Mouse (Mus musculus) lung, adult 18-20 months (tissue): Measurements from ENCODE around the gene Man1a.

ENCODE experiments used
- DNase-seq, 2 experiments: peaks; one replicate each; pipeline ENCODE4 v3.0.0; 2022; ENCODE audit warnings: mixed read lengths in 2 of 2

The Man1a gene

GRCm38 (mm10) chr10:54076420-54076819, at the start of gene Man1a:
Gene Man1a (minus strand): TSS chr10:54076609.
- peak; percentile 23 to 41 for DNase-seq

- peak; percentile 1 to 8 for DNase-seq
These were observed 45.4 kb upstream of the Man1a start for GRCm38 (mm10) chr10:54121816-54122215.

- DNase-seq = no peak
These were observed 44.0 kb upstream of the Man1a start for GRCm38 (mm10) chr10:54120375-54120774.

DNA sequence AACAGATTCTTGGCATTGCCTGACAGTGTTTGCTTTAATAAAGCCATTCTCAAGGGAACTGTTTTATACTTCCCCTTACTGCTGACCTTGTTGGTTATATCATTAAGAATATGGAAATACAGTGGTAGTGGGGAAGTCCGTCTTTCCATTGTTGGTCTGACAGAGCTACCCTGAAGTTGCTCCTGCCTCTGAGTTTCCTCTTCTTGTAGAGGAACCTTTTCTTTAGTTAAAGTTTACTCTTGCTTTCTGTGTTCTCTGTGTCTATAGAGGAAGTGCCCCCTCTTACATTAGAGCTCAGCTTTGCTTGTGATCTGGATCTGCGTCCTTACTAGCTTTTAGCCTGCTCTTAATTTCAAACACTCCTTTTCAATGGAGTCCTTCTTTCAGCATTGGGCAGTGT, 42.9 kb upstream of the Man1a start:
- peak; percentile 3 to 5 for DNase-seq

- DNase-seq = no peak
These were observed 42.0 kb upstream of the Man1a start for GRCm38 (mm10) chr10:54118223-54118912.

GRCm38 (mm10) chr10:54117763-54118162, 41.4 kb upstream of the Man1a start:
- DNase-seq = peak; percentile 50 to 67

DNA sequence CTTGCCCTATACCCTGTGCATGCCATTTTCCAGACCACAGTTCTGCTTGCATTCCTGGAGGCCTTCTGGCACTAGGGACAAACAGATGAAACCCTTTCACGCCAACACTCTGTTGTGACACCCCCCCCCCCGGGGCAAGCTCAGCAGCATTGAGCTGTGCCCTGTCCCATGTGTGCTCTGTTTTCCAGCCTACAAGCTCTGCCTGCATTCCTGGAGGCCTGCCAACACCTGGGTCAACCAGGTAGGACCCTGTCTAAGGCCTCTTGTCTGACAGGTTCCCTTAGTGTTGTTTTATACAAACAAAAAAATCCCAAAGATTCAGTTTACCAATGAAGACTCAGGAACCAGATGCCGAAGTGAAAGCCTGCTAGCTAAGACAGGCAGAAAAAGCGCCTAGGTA, 27.3 kb upstream of the Man1a start:
- DNase-seq = no peak

GRCm38 (mm10) chr10:54092081-54092480, 15.7 kb upstream of the Man1a start:
- no peak for DNase-seq

GRCm38 (mm10) chr10:54089923-54090322, 13.5 kb upstream of the Man1a start:
- DNase-seq = no peak

DNA sequence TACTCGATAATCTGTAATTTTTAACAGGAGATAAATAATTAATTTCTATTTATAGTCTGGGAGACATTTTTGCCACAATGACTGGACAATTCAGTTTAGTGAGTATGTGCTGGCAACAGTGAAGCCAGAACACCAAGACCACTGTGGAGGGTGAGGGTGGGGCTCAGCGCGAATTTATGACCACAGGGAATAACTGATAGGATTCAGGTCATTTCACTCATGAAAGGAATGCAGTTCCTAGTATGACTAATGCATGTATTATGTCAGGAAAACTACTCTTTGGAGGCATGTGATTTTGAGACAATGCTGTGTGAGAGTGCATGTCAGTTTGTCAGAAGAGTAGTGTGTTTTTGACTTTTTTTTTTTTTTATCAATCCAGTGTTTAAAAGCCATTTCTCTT, 10.9 kb upstream of the Man1a start:
- DNase-seq = no peak

DNA sequence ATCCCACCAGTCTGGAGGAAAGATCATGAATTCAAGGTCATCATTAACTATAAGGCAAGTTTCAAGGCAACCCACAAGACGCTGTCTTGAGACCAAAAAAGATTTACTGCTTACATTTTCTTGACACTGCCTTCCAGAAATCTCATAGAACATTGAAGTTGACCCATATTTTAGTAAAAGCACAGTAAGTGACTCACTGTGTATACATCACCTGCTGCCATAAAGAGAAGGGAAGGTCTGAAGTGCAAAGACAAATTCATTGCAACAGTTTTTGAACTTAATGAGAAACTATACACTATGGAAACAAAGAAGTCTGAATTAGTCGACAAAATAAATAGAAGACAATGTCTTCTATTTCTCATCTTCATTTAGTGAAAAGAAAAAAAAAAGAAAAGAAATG, 8.7 kb upstream of the Man1a start:
- no peak for DNase-seq

DNA sequence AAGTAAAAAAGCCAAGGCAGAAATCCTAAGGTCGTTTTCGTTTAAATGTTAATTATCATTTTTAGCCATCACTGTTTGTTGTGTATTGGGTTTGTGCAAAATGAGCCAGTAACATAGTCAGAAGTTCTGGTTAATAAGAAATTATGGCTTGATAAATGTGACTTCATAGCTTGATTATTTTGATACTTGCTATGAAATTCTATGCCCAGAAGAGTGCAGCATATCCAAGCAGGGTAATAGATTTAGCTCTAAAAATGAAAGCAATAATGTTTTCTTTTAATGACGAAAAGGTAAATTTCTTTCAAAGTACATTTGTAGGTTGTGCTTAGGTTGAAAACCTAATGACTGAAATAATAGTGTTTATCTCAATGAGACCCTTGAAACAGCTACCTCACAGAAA, 596 bp upstream of the Man1a start:
- no peak for DNase-seq

- DNase-seq = peak; percentile 96 to 97
These were observed 883 bp downstream of the Man1a start for GRCm38 (mm10) chr10:54075441-54076010.

DNA sequence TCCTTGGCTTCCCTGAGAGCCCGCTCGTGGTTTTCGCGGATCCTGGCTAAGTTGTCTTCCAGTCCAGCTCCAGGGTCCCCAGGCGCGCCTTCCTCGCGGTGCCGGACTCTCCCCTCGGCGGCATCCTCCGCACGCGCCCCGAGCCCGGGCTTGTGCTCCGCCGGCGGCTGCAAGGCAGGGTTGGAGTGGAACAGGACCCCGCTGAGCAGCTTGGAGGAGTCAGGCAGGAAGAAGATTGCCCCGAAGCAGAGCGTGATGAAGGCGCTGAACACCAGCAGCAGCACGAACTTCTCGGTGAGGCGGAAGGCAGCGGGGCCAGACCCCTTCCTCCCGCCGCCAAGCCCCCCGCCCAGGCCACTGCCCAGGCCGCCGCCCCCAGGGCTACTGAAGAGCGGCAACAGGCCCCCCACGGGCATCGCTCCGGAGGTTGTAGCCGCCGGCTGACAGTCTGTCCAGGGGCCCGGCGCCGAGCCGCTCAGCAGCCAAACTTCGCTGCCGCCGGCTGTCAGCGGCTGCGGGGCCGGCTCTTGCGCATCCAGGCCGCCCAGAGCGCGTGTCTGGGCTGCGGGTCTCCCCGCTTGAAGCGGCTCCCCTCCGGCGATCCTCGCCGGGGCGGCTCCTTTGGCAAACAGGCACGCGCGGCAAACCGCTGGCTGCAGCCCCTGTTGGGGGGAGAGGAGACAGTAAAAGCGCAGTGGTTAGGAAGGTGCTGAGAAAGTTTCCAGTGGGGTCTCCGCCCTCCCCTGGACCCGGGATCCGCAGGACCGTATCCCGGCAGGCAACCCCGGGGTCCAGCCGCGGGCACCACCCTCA, 1.6 kb downstream of the Man1a start:
- DNase-seq = peak; percentile 13 to 36

GRCm38 (mm10) chr10:54074247-54074608, 2.2 kb downstream of the Man1a start:
- peak in 1 of 2 experiments; percentile 17 for DNase-seq

- DNase-seq = peak; percentile 29 to 50
These were observed 2.7 kb downstream of the Man1a start for GRCm38 (mm10) chr10:54073641-54074203.

DNA sequence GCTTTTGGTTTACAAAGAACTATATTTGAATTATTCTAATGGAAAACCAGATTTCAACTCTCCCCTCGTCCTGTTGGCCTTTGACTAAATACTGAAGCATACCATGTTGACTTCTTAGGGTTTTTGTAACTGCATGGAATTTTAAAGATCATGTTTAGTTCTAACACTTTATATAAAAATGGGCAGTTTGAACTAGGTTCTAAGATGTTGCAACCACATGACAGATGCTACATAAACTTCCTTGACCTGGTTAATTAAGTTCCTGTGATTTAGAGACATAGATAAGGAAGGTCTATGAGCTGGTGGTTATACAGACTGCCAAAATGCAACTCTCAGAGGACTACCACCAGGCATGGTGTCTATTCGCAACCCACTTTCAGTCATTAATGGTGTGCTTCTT, 4.1 kb downstream of the Man1a start:
- DNase-seq = no peak

DNA sequence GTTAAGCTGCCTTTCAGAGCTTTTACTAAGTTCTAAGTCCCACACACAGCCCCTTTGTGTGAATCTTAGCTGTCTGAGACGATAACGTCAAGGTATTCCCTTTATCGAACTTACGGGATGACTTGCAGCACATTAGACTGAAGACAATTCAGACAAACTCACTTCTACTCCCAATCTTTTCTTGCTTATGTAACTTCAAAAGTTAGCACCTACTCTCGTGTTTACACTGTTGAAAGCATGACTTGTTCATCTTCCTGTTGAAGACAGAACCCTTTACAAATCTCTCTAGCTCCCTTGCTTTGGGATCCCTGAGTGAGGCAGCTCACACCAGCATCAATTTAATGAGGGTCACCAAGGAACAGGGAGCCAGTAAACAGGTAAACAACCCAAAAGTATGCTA, 5.9 kb downstream of the Man1a start:
- DNase-seq = no peak

GRCm38 (mm10) chr10:54069412-54069811, 7.0 kb downstream of the Man1a start:
- DNase-seq = no peak

- no peak for DNase-seq
These were observed 9.7 kb downstream of the Man1a start for GRCm38 (mm10) chr10:54066683-54067082.

- DNase-seq = no peak
These were observed 12.7 kb downstream of the Man1a start for GRCm38 (mm10) chr10:54063551-54064260.

DNA sequence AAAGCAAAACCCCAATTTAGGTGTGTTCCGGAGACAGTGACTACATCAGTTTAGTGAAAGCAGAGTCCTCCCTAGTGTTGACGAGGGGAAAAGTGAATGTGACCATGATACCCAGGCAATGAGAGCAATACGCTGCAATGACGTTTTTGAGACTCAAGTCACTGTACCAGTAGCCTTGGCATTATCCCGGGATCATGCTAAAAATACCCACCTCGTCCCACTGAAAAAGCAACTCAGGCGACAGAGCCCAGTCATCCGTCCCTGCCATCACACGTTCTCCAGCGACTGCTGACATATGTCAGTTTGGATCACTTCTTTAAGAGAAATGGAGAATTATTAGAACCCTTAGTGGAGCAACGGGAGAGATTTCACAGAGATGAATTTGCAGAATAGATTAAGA, 13.6 kb downstream of the Man1a start:
- DNase-seq = no peak

DNA sequence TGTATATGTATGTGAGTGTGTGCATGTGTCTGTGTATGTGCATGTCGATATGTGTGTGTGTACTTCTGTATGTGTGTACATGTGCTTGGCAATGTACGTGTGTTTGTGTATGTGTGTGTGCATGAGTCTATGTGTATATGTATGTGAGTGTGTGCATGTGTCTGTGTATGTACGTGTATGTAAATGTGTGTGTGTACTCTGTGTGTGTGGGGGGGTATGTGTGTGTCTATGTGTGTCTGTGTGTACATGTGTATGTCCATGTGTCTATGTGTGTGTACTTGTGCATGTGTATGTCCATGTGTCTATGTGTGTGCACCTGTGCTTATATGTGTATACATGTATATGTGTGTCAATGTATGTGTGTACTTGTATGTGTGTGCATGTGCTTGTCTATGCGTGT, 15.2 kb downstream of the Man1a start:
- DNase-seq = no peak
